Mouse (Mus musculus) heart, postnatal 4 days (tissue): ENCODE measurements around the gene Clec4a3. TPM values are rescaled to one million over a fixed set of nuclear protein-coding genes. Genes with fewer than 3 reads are reported as not detected.
"Not testable (repeated sequence)": the region's sequence is repeated elsewhere in the genome, so short reads cannot be mapped to it uniquely, and the experiment has no call there.

ENCODE experiments used
- DNase-seq: peaks from one replicate; pipeline ENCODE4 v3.0.0; 2021
- total RNA-seq, 2 experiments: library from RNA; stranded (reverse); gene quantifications; 2 replicates each; pipeline ENCODE4 v1.2.3; 2021

Gene Clec4a3
- total RNA-seq: 1 to 10 TPM; 1.2 to 1.4 TPM

DNA sequence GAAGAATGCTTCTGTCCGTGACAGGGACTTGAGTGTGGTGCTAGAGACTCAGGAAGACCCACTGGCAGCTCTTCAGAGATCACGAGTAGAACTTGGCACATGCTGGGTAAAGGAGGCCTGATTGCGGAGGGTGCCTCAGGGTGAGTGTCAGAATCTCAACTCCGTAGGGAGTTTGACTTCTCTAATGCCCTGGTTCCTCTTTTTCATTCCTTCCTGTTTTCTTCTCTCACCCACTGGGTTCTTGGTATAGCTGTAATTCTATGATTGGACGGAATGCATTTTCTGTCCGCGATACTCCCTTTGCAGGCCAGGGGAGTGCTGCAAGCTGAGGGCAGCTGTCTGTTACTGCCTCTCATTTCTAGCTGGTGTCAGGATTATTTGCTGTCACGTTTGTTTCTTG is at the start of gene Clec4a3:
Gene Clec4a3 (plus strand): TSS at position 115 of the 400 bp plus-strand sequence.
- DNase-seq: no peak

- no peak for DNase-seq
These were observed 32.4 kb upstream of the Clec4a3 start for GRCm38 (mm10) chr6:122919922-122920321.

DNA sequence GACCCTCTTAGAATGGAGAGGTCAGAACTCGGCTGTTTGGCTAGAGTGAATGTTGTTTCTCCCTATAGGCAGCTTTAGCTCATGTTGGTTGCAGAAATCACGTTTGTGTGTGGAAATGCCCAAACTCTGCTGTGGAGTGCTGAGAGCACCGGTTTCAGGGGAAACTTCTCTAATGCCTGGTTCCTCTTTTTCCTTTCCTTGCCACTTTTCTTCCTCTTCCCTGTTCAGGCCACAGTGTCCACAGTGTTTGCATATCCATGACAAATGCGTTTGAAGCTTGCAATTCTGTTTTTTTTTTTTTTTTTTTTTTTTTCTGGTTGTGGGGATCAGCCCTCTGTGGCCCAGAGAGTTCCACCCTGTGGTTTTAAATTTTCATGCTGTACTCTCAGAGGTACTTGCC is 30.9 kb upstream of the Clec4a3 start, which contains the start of gene Clec4a1:
Gene Clec4a1 (plus strand): TSS at position 398 of the 400 bp plus-strand sequence.
- DNase-seq: no peak

DNA sequence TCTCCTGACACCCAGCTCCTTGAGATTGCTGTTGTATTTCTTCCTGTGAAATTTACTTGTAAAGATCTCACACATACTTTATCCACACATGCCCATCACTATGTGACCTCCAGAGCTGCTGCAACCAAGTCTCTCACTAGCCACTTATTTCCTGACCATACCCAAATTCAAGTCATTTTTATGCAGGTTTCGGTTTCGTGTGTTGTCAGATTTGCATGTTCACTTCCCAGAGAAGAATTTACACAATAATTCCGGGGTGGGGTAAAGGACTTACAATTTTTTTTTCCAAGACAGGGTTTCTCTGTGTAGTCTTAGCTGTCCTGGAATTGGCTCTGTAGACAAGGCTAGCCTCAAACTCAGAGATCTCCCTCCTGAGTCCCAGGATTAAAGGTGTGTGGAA is 17.5 kb upstream of the Clec4a3 start:
- DNase-seq: no peak

DNA sequence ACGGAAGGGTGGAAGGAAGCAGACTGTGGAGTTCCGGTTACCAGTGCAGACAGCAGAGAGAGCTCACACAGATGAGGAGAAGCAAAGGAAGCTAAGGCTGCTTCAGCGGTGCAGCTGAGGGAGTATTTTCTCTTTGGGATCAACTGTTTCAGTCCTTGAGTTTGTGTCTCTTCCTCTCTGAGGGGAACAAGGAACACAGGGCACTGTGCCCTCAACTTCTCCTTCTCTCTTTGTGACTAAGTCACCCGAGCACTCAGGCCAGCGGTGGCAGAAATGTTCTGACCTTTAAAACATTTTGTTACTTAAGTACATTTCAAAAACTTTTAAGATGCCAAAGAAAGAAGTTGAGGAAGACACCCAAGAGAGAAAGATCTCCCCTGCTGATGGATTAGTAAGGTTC is 12.7 kb upstream of the Clec4a3 start:
- DNase-seq: no peak

DNA sequence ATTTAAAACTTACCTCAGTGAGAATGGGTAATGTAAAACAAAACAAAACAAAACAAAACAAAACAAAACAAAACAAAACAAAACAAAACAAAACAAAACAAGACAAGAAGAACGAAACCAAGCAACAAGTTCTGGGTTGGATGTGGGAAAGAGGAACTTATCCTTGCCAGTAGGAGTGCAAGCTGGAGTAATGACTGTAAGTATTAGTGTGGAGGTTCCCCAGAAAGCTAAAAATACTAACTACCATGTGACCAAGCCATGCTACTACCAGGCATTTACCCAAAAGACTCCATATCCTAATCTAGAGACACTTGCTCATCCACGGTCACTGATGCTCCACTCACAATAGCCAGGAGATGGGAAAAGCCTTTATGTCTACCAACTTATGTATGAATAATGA is 5.6 kb upstream of the Clec4a3 start:
- DNase-seq: no peak

DNA sequence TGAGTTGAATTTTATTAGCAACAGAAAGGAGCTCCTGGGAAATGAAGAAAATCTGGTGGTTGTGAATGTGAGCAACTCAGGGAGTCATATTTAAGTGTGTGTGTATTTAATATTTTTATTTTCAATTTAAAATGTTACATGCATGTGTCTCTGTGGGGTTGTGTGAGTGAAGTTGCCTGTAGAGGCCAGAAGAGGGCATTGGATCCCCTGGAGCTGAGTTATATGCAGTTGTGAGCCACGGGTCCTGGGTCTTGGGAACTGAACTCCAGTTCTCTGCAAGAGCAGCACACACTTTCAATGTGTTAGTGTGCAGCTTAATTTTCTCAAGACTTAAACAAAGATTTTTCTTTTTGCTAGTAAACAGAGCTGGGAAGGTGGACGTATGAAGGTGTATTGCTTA is 12.2 kb downstream of the Clec4a3 start:
- DNase-seq: no peak

DNA sequence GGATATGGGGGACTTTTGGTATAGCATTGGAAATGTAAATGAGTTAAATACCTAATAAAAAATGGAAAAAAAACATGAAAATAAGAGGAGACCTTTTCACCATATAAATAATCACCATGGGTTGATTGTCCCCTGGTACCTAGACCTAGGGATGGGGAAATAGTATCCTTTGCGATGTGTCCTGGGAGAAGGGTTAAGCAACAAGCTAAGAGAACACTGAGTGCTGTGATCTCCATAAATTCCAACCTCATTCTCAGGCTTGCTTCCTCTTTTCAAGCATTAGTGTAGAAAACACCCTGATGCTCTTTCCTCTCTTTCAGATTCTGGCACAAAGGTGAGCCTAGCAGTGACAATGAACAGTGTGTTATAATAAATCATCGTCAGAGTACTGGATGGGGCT is 16.7 kb downstream of the Clec4a3 start:
- no peak for DNase-seq

- DNase-seq: no peak
These were observed 37.6 kb downstream of the Clec4a3 start, which contains the start of gene Clec4a4 for GRCm38 (mm10) chr6:122989876-122990437. Clec4a4 (plus strand) TSS chr6:122990367.

- not testable (repeated sequence) for DNase-seq
These were observed 52.4 kb downstream of the Clec4a3 start for GRCm38 (mm10) chr6:123004696-123005095.

DNA sequence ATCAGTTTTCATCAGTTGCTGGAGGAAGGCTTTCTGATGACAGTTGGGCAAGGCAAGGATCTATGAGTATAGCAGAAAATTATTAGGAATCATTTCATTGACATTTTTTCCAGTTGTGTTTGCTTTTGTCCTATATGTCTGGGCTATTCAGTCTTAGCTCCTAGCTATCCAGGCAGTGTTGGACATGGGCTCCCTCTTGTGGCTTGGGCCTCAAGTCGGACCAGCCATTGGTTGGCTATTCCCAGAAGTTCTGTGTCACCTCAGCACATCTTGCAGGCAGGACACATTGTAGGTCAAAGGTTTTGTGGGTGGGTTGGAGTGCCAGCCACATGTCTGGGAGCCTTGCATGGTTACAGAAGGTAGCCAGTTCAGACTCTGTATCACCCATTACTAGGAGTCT is 53.3 kb downstream of the Clec4a3 start:
- no peak for DNase-seq

Other genes with a start within 250 kb of the Clec4a3 start
- gene Nanog, start 245.0 kb upstream of the Clec4a3 start, total RNA-seq: under 1 TPM; 0.38 to 0.41 TPM
- 1 to 10 TPM; 2.0 to 3.3 TPM for gene Slc2a3, start 150.9 kb upstream of the Clec4a3 start, total RNA-seq
- 10 to 100 TPM; 24.6 to 25.3 TPM for gene Foxj2, start 132.6 kb upstream of the Clec4a3 start, total RNA-seq
- 1 to 10 TPM; 1.7 to 1.8 TPM for gene C3ar1, start 96.4 kb upstream of the Clec4a3 start, total RNA-seq
- 10 to 100 TPM; 32.8 to 35.5 TPM for gene Necap1, start 78.0 kb upstream of the Clec4a3 start, total RNA-seq
- 1 to 10 TPM; 1.2 to 1.9 TPM for gene Clec4a1, start 30.7 kb upstream of the Clec4a3 start, total RNA-seq
- gene Clec4a4, start 37.9 kb downstream of the Clec4a3 start, total RNA-seq: not detected
- not detected for gene Clec4b1, start 97.4 kb downstream of the Clec4a3 start, total RNA-seq
- 1 to 10 TPM; 1.1 to 1.3 TPM for gene Clec4a2, start 153.9 kb downstream of the Clec4a3 start, total RNA-seq
- gene Clec4b2, start 220.4 kb downstream of the Clec4a3 start, total RNA-seq: not detected